Mouse (Mus musculus) C2C12 (cell line): ENCODE results near the gene Plekhg2. TPM values are rescaled to one million over a fixed set of nuclear protein-coding genes. Genes with fewer than 3 reads are reported as not detected.

Experiments used
- H3K27me3 ChIP-seq: one replicate; pipeline ENCODE4 v1.6.1; 2011; ENCODE audit not compliant: control insufficient read depth, insufficient read depth, insufficient read length
- H3K36me3 ChIP-seq: one replicate; pipeline ENCODE4 v1.6.1; 2011; ENCODE audit not compliant: control insufficient read depth, insufficient read depth
- H3K4me3 ChIP-seq: one replicate; pipeline ENCODE4 v1.5.1; 2011; ENCODE audit warnings: mild to moderate bottlenecking, control low read depth; ENCODE audit not compliant: poor library complexity, insufficient read depth, severe bottlenecking
- H3K79me2 ChIP-seq: one replicate; pipeline ENCODE4 v1.6.1; 2011; ENCODE audit not compliant: control insufficient read depth, insufficient read depth
- H3K79me3 ChIP-seq: one replicate; pipeline ENCODE4 v1.6.1; 2011; ENCODE audit warnings: low read depth, control low read depth
- H3ac ChIP-seq: one replicate; pipeline ENCODE3; 2011; ENCODE audit warnings: low read depth; ENCODE audit not compliant: control insufficient read depth, insufficient read length
- CEBPB ChIP-seq: IDR thresholded peaks from one replicate; pipeline ENCODE4 v1.6.1; 2011; ENCODE audit warnings: low read depth, mild to moderate bottlenecking, control low read depth, moderate library complexity
- CTCF ChIP-seq: IDR thresholded peaks from one replicate; pipeline ENCODE4 v1.5.1; 2011; ENCODE audit not compliant: control insufficient read depth, insufficient read depth, insufficient read length
- FOSL1 ChIP-seq: IDR thresholded peaks from one replicate; pipeline ENCODE4 v1.8.0; 2011; ENCODE audit warnings: mild to moderate bottlenecking, low read length; ENCODE audit not compliant: poor library complexity, insufficient read depth, severe bottlenecking
- MAX ChIP-seq: IDR thresholded peaks from one replicate; pipeline ENCODE4 v1.6.1; 2011; ENCODE audit warnings: mild to moderate bottlenecking, control low read depth
- MYOD1 ChIP-seq: IDR thresholded peaks from one replicate; pipeline ENCODE4 v1.6.1; 2011; ENCODE audit warnings: low read depth; ENCODE audit not compliant: control insufficient read depth, insufficient read length
- MYOG ChIP-seq: IDR thresholded peaks from one replicate; pipeline ENCODE4 v1.6.1; 2011; ENCODE audit not compliant: control insufficient read depth, insufficient read length; ENCODE audit errors: extremely low read depth
- USF1 ChIP-seq: IDR thresholded peaks from one replicate; pipeline ENCODE4 v1.6.1; 2011; ENCODE audit warnings: low read depth, mild to moderate bottlenecking, control low read depth, moderate library complexity
- polyA plus RNA-seq: library from polyadenylated mRNA; unstranded; fragments of >200 nt; fragmentation: generic; extraction: Trizol; gene quantifications from one replicate; pipeline ENCODE4 v1.2.1, GENCODE M21; 2012; ENCODE audit warnings: missing spikeins

Gene Plekhg2
- polyA plus RNA-seq, 1 experiment = 29.0 TPM

DNA sequence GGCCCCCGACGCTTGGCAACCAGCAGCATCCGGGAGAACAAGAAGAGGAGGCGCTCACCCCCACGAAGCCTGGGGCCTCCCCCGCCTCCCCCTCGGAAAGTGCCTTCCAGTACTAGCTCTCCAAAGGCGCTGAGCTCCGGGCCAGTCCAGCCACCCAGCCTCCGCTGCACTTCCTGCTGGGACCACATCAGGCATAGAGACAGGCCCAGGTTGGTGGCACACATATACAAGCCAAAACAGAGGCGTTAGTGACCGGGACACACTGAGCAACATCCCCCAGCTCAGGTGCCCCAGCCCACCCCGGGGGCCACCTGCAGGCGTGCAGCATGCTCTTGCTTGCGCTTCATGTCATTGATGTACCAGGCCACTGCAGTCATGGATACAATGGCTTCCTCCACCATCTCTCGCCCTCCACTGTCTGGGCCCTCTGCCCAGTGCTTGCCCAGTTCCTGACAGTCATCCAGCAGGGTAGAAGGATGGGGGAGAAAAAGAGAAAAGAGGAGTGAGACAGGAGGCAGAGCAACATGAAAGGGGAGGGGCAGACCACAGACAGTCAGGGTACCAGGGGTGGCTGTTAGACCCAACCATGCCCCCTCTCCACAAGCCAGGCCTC lies 4.6 kb downstream of the Plekhg2 start:
- peaks cover 17% of the 10 kb centered on the region for H3K79me3 ChIP-seq
- no peak overlapping the region for H3K4me3 ChIP-seq
- no peak overlapping the region for H3ac ChIP-seq
- peaks cover 15% of the 10 kb centered on the region for H3K36me3 ChIP-seq
- TF ChIP-seq MYOG = no peak
- TF ChIP-seq CTCF = no peak
- no peak for TF ChIP-seq CEBPB
- no peak for TF ChIP-seq MYOD1
- TF ChIP-seq MAX = no peak
- no peaks in the 10 kb centered on the region for H3K27me3 ChIP-seq
- H3K79me2 ChIP-seq = peaks cover 38% of the 10 kb centered on the region

DNA sequence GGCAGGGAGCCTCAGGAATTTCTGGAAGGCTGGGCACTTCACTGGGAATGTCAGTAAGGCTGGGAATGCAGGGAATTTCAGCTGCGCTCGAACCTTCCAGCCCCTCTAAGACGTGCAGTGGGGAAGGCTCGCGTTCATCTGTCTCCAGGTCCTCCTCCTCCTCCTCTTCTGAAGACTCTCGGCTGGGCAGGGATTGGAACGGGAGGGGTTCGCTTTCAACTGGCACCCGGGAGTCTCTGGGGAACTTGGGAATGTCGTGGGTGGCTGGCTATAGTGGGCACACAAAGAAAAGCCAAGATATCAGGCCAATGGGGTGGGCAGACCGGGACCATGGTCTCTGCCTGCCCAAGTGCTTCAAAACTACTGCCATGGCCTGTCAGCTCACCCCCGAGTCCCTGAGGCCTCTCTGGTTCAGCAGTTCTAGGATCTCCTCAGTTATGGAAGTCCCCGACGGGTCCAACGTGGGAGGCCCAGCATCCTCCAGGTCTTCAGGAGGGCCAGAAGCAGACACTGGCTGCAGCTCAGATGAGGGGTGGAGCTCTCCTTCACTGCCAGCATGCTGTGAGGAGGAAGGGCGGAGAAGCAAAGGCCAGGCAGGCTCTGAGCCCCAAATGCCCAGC lies 9.8 kb downstream of the Plekhg2 start:
- Histone ChIP-seq H3K4me3 (no peak overlapping the region), H3K79me3 (no peaks in the 10 kb centered on the region), H3K36me3 (peaks cover 23% of the 10 kb centered on the region), H3ac (no peak overlapping the region), H3K79me2 (no peaks in the 10 kb centered on the region), H3K27me3 (no peaks in the 10 kb centered on the region)
- TF ChIP-seq MYOD1 = no peak

DNA sequence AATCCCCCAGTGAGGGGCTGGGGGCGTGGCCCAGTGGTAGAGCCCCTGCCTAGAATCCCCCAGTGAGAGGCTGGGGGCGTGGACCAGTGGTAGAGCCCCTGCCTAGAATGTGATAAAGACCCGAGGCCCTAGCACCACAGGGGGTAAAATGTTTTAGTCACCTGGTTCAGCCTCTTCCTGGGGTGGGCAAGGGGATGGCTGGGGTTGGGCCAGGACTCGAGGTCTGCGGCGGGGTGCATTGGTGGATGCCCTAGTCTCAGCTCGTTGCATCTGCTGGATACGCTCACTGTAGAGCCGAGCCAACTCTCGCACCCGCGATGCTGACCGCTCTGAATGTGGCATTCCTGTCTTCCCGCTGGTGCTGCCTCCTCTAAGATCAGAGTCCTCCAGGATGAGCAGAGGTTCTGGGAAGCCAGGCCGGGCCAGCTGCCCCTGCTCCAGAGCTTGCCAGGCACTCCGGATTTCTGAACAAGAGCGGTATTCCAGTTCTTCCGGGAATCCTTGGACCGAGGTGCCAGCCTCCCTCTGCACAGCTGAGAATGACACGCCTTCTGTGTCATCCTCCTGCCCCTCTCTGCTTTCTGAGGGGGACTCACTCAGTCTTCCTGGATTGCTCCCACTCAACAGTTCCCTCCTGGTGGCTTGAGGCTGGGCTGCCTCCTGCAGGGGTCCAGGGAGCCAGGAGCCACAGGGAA lies 10.6 kb downstream of the Plekhg2 start:
- Histone ChIP-seq H3K36me3 (peaks cover 23% of the 10 kb centered on the region), H3K79me2 (no peaks in the 10 kb centered on the region)
- TF ChIP-seq MAX (no peak), CEBPB (no peak), FOSL1 (no peak), MYOG (no peak), USF1 (no peak), CTCF (no peak), MYOD1 (no peak)

DNA sequence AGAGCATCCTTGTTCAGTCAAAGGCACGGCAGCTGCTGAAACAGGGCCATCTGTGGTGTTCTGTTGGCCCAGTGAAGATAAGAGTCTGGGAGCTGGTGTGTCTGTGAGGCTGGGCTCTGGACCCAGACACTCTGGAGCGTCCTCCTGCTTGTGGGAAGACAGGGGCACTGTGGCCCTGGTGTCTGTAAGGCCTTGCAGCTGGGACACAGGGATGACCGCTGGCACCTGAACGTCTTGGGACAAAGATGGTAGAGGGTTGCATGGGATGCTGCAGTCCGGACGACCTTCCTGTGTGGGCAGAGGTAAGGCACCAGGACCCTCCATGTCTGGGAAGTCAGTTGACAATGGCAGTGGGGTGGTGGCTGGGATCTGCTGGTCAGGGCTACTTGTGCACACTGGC lies 12.1 kb downstream of the Plekhg2 start:
- Histone ChIP-seq H3K79me3 (no peaks in the 10 kb centered on the region), H3ac (no peak overlapping the region), H3K36me3 (peaks cover 23% of the 10 kb centered on the region), H3K27me3 (no peaks in the 10 kb centered on the region), H3K79me2 (no peaks in the 10 kb centered on the region), H3K4me3 (no peak overlapping the region)
- TF ChIP-seq CEBPB (no peak), USF1 (no peak), MYOG (no peak), FOSL1 (no peak), MYOD1 (no peak), MAX (no peak), CTCF (no peak)

More for the DNA sequence above, 10.6 kb downstream of the Plekhg2 start:
- Histone ChIP-seq H3K4me3 (no peak overlapping the region), H3K27me3 (no peaks in the 10 kb centered on the region), H3ac (no peak overlapping the region), H3K79me3 (no peaks in the 10 kb centered on the region)

DNA sequence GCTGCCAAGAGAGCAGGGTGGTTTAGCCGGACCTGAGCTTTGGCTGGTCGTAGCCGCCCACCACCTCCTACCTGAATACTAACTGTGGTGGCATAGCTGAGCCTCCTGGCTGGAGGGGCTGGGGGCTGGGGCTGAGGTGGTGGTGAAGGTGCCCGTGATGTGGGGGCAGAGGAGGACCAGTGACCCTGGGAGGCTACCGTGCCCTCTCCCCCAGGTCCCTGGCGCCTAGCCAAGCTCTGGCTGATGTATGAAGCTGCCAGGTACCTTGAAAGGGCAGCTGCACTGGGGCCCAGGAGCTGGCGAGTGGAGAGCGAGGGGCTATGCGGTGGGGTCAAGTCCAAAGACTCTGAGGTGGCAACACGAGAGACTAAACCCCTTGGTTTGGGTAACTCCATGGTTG lies 12.5 kb downstream of the Plekhg2 start:
- H3K36me3 ChIP-seq = peaks cover 23% of the 10 kb centered on the region
- no peaks in the 10 kb centered on the region for H3K27me3 ChIP-seq
- H3ac ChIP-seq = no peak overlapping the region
- no peak for TF ChIP-seq MYOG
- no peak for TF ChIP-seq USF1
- no peak overlapping the region for H3K4me3 ChIP-seq
- H3K79me3 ChIP-seq = no peaks in the 10 kb centered on the region
- H3K79me2 ChIP-seq = no peaks in the 10 kb centered on the region

DNA sequence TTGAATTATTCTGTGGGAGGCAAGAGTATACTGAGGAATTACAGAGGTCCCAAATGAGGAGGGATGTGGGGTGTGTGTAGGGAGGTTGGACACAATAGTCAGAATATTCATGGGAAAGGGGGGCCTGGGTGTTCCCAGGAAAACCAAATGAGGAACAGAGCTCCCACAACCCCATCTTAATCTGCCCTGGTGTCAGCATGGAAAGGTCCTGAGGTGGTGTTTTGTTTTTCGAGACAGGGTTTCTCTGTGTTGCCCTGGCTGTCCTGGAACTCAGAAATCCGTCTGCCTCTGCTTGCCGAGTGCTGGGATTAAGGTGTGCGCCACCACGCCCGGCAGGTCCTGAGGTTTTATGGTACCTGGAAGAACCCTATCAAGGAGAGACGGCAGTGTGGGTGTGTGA lies 14.0 kb downstream of the Plekhg2 start:
- H3K79me3 ChIP-seq = no peaks in the 10 kb centered on the region
- no peak for TF ChIP-seq FOSL1
- no peak for TF ChIP-seq MYOG
- TF ChIP-seq CEBPB = no peak
- no peak for TF ChIP-seq USF1
- TF ChIP-seq MYOD1 = no peak
- no peak for TF ChIP-seq MAX
- no peak for TF ChIP-seq CTCF
- no peak overlapping the region for H3K4me3 ChIP-seq
- no peak overlapping the region for H3ac ChIP-seq
- no peaks in the 10 kb centered on the region for H3K27me3 ChIP-seq
- H3K79me2 ChIP-seq = peaks cover 4% of the 10 kb centered on the region
- peaks cover 30% of the 10 kb centered on the region for H3K36me3 ChIP-seq
